Mouse (Mus musculus): ENCODE results near the gene Slc35e3. TPM values are rescaled to one million over a fixed set of nuclear protein-coding genes. Genes with fewer than 3 reads are reported as not detected.
"Not testable (repeated sequence)": the region's sequence is repeated elsewhere in the genome, so short reads cannot be mapped to it uniquely, and the experiment has no call there.

Slc35e3 gene
- polyA plus RNA-seq, 1 experiment from 2014 or later, result 22.2 TPM

GRCm38 (mm10) chr10:117705806-117706205 lies 40.4 kb downstream of the Slc35e3 start:
- no peaks in the 10 kb centered on the region for H3K27me3 ChIP-seq (ENCODE audit: insufficient read depth, poor library complexity, severe bottlenecking)
- no peak overlapping the region for H3K27ac ChIP-seq
- no peak overlapping the region for H3K4me3 ChIP-seq
- peaks cover 86% of the 10 kb centered on the region for H3K36me3 ChIP-seq
- no peaks in the 10 kb centered on the region for H3K9me3 ChIP-seq
- DNase-seq (ENCODE audit: low spot score), result no peak
- H3K4me1 ChIP-seq (replicated peaks), result peaks cover 10% of the 10 kb centered on the region

GRCm38 (mm10) chr10:117704964-117705335 lies 41.2 kb downstream of the Slc35e3 start:
- peaks cover 10% of the 10 kb centered on the region for H3K4me1 ChIP-seq (replicated peaks)
- H3K36me3 ChIP-seq, result peaks cover 94% of the 10 kb centered on the region
- 98% methylated on average over 6 of the region's 6 CpGs for WGBS
- H3K9me3 ChIP-seq, result no peaks in the 10 kb centered on the region
- H3K4me3 ChIP-seq, result no peak overlapping the region
- DNase-seq (ENCODE audit: low spot score), result no peak
- no peak overlapping the region for H3K27ac ChIP-seq
- H3K27me3 ChIP-seq (ENCODE audit: insufficient read depth, poor library complexity, severe bottlenecking), result no peaks in the 10 kb centered on the region

GRCm38 (mm10) chr10:117704314-117704963 lies 41.7 kb downstream of the Slc35e3 start:
- H3K9me3 ChIP-seq; H3K27me3 ChIP-seq (ENCODE audit: insufficient read depth, poor library complexity, severe bottlenecking); H3K4me1 ChIP-seq (replicated peaks); H3K27ac ChIP-seq; H3K4me3 ChIP-seq; DNase-seq (ENCODE audit: low spot score): not testable (repeated sequence)
- peaks cover 99% of the 10 kb centered on the region for H3K36me3 ChIP-seq
- WGBS, result 98% methylated on average over 6 of the region's 6 CpGs

- 95% methylated on average over 3 of the region's 3 CpGs for WGBS
- Histone ChIP-seq H3K4me1 (replicated peaks) (no peaks in the 10 kb centered on the region; the same call in 1 of the 2 replicates), H3K36me3 (peaks cover 100% of the 10 kb centered on the region), H3K27me3 (ENCODE audit: insufficient read depth, poor library complexity, severe bottlenecking) (no peaks in the 10 kb centered on the region), H3K4me3 (no peak overlapping the region), H3K9me3 (no peaks in the 10 kb centered on the region), H3K27ac (no peak overlapping the region)
- no peak for DNase-seq (ENCODE audit: low spot score)
Measured at GRCm38 (mm10) chr10:117703506-117703905, 42.7 kb downstream of the Slc35e3 start.

GRCm38 (mm10) chr10:117702024-117702833 lies 43.9 kb downstream of the Slc35e3 start:
- 98% methylated on average over 6 of the region's 6 CpGs for WGBS
- Histone ChIP-seq H3K27ac (no peak overlapping the region), H3K36me3 (peaks cover 100% of the 10 kb centered on the region), H3K9me3 (no peaks in the 10 kb centered on the region), H3K27me3 (ENCODE audit: insufficient read depth, poor library complexity, severe bottlenecking) (no peaks in the 10 kb centered on the region), H3K4me3 (no peak overlapping the region), H3K4me1 (replicated peaks) (no peaks in the 10 kb centered on the region; the same call in 1 of the 2 replicates)
- no peak for DNase-seq (ENCODE audit: low spot score)

- 91% methylated on average over 6 of the region's 6 CpGs for WGBS
- Histone ChIP-seq H3K36me3 (peaks cover 100% of the 10 kb centered on the region), H3K4me1 (replicated peaks) (no peaks in the 10 kb centered on the region), H3K27me3 (ENCODE audit: insufficient read depth, poor library complexity, severe bottlenecking) (no peaks in the 10 kb centered on the region), H3K27ac (no peak overlapping the region), H3K4me3 (no peak overlapping the region), H3K9me3 (no peaks in the 10 kb centered on the region)
- DNase-seq (ENCODE audit: low spot score), result no peak
Measured at GRCm38 (mm10) chr10:117701034-117701829, 44.9 kb downstream of the Slc35e3 start.

GRCm38 (mm10) chr10:117700450-117700849 lies 45.7 kb downstream of the Slc35e3 start:
- WGBS, result 98% methylated on average over 1 of the region's 1 CpGs
- Histone ChIP-seq H3K36me3 (peaks cover 100% of the 10 kb centered on the region), H3K9me3 (no peaks in the 10 kb centered on the region), H3K4me1 (replicated peaks) (no peaks in the 10 kb centered on the region), H3K27ac (no peak overlapping the region), H3K27me3 (ENCODE audit: insufficient read depth, poor library complexity, severe bottlenecking) (no peaks in the 10 kb centered on the region), H3K4me3 (no peak overlapping the region)
- DNase-seq (ENCODE audit: low spot score), result no peak

- H3K4me1 ChIP-seq (replicated peaks), result no peaks in the 10 kb centered on the region
- no peaks in the 10 kb centered on the region for H3K9me3 ChIP-seq
- peaks cover 100% of the 10 kb centered on the region for H3K36me3 ChIP-seq
- H3K27ac ChIP-seq, result no peak overlapping the region
- DNase-seq (ENCODE audit: low spot score), result no peak
- H3K27me3 ChIP-seq (ENCODE audit: insufficient read depth, poor library complexity, severe bottlenecking), result no peaks in the 10 kb centered on the region
- 95% methylated on average over 4 of the region's 4 CpGs for WGBS
- no peak overlapping the region for H3K4me3 ChIP-seq
Measured at GRCm38 (mm10) chr10:117699914-117700313, 46.3 kb downstream of the Slc35e3 start.

- 96% methylated on average over 10 of the region's 10 CpGs for WGBS
- peaks cover 99% of the 10 kb centered on the region for H3K36me3 ChIP-seq
- no peak overlapping the region for H3K4me3 ChIP-seq
Measured at GRCm38 (mm10) chr10:117698313-117699138, 47.6 kb downstream of the Slc35e3 start.

GRCm38 (mm10) chr10:117697561-117698115 lies 48.5 kb downstream of the Slc35e3 start:
- H3K4me3 ChIP-seq, result no peak overlapping the region
- no peaks in the 10 kb centered on the region for H3K9me3 ChIP-seq
- DNase-seq (ENCODE audit: low spot score), result no peak
- 91% methylated on average over 3 of the region's 3 CpGs for WGBS
- H3K4me1 ChIP-seq (replicated peaks), result no peaks in the 10 kb centered on the region
- H3K27ac ChIP-seq, result no peak overlapping the region
- no peaks in the 10 kb centered on the region for H3K27me3 ChIP-seq (ENCODE audit: insufficient read depth, poor library complexity, severe bottlenecking)
- peaks cover 97% of the 10 kb centered on the region for H3K36me3 ChIP-seq

More at GRCm38 (mm10) chr10:117698313-117699138, 47.6 kb downstream of the Slc35e3 start:
- no peaks in the 10 kb centered on the region for H3K9me3 ChIP-seq
- no peaks in the 10 kb centered on the region for H3K4me1 ChIP-seq (replicated peaks)
- no peaks in the 10 kb centered on the region for H3K27me3 ChIP-seq (ENCODE audit: insufficient read depth, poor library complexity, severe bottlenecking)
- no peak for DNase-seq (ENCODE audit: low spot score)
- no peak overlapping the region for H3K27ac ChIP-seq

GRCm38 (mm10) chr10:117696827-117697560 lies 49.2 kb downstream of the Slc35e3 start:
- WGBS, result 95% methylated on average over 6 of the region's 6 CpGs
- H3K27ac ChIP-seq, result no peak overlapping the region
- H3K9me3 ChIP-seq, result no peaks in the 10 kb centered on the region
- DNase-seq (ENCODE audit: low spot score), result no peak
- no peaks in the 10 kb centered on the region for H3K27me3 ChIP-seq (ENCODE audit: insufficient read depth, poor library complexity, severe bottlenecking)
- peaks cover 97% of the 10 kb centered on the region for H3K36me3 ChIP-seq
- H3K4me3 ChIP-seq, result no peak overlapping the region
- no peaks in the 10 kb centered on the region for H3K4me1 ChIP-seq (replicated peaks)
